Mouse (Mus musculus) brain, embryonic 14.5 days (tissue): ENCODE data around the gene Smurf1.

Source experiments
- CTCF ChIP-seq: fragments of 200-500 bp; IDR thresholded peaks from 2 replicates; pipeline ENCODE4 v1.5.1; 2012; ENCODE audit warnings: inconsistent platforms, mild to moderate bottlenecking, moderate library complexity, borderline replicate concordance; ENCODE audit not compliant: insufficient read depth, insufficient read length; ENCODE audit errors: extremely low read depth
- POLR2A ChIP-seq: fragments of 200-500 bp; IDR thresholded peaks from 2 replicates; pipeline ENCODE4 v1.6.1; 2012; ENCODE audit warnings: mild to moderate bottlenecking, inconsistent platforms, borderline replicate concordance; ENCODE audit not compliant: poor library complexity, insufficient read depth, insufficient read length, severe bottlenecking; ENCODE audit errors: extremely low read depth

DNA sequence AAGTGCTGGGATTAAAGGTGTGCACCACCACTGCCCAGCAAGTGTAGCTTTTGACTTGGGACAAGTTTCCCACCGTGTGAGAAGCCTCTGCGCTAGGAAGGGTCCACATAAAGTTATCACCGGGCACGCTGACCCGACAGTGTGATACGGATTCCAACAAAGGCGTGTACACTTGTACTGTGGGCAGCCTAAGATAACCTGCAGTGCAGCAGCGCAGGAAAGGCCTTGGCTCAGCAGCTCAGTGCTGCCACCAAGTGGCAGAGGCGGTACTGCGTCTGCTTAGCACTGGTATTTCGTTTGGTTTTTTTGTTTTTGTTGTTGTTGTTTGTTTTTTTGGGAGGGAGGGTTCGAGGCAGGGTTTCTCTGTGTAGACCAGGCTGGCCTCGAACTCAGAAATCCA, 89.8 kb downstream of the Smurf1 start:
- no peak for TF ChIP-seq POLR2A
- TF ChIP-seq CTCF: peak; percentile 95
